Mouse (Mus musculus) adrenal gland, postnatal 14 days (tissue): ENCODE data around the gene Capn8. TPM values are rescaled to one million over a fixed set of nuclear protein-coding genes. Genes with fewer than 3 reads are reported as not detected.

Experiments used
- DNase-seq: peaks from one replicate; pipeline ENCODE4 v3.0.0; 2021; ENCODE audit warnings: mixed read lengths
- total RNA-seq: library from RNA; stranded (reverse); gene quantifications from 2 replicates; pipeline ENCODE4 v1.2.3, GENCODE M21; 2021

Capn8 gene
- total RNA-seq, 1 experiment from 2014 or later = 0.15 TPM

DNA sequence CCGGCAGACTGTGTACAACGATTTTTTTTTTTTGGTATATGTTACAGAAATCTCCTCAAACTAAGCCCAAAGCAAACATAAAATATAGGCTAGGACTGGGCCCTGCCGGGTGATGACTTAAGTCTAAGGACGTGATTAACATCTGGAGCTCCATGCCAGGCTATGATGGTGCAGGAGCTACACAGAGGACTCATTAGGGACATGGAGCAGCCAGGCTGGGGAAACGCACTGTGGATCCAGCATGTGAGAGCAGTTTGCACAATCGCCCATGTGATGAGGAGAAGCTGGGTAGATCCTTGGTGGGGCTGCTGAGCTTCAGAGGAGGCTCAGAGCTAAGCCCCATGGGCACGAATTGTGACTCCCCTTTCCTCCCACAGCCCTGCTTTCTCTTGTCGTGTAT, 14.0 kb upstream of the Capn8 start:
- no peak for DNase-seq

- DNase-seq = peak; percentile 73
These were observed 11.0 kb upstream of the Capn8 start for GRCm38 (mm10) chr1:182553649-182554375.

DNA sequence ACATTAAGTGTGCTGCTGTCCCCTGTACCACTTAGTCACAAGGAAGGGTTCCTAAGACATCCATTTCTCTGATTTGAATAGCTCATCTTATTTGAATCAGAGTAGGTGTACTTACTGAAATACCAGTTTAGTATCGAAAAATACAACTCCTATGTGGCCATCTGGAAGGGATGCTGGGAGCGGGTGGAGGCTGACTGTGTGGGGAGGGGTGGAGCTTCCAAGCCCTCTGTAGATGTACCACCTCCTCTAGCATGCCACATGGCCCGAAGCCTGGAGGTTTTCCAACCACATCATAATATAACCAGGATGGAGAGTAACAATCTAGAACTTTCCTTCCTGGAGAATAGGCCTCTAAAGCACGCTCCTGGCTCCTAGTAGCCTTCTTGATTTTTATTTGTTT, 6.5 kb upstream of the Capn8 start:
- DNase-seq = no peak

- DNase-seq = no peak
These were observed 5.3 kb upstream of the Capn8 start for GRCm38 (mm10) chr1:182559530-182559929.

DNA sequence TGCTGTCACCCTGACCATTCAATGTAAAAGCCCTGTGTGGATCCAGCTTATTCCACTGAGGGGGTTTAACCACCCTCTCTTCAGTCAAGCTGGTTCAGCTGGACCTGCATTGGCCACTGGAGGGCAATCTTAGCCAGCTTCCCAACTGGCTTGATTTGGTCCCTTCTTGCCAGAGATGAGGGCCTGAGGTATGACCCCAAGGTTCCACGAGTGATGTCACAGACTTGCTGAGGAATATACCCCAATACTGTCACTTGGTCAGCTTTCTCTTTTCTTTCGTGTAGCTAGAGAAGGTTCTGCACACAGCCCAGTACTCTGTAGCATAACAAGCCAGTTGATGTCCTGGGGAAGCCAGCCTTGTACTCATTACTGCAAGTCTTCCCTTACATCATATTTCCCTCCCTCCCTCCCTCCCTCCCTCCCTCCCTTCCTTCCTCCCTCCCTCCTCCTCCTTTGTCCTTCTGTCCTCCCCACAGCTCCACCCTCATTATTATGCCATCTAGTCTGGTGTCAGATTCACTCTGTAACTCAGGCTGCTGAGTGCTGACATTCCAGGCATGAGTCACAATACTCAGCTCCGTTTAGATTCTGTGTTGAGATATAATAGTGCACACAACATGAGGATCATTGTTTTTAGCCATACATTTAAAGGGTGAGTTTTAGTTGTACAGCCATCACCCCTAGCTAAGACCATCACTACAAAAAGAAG, 4.3 kb upstream of the Capn8 start:
- DNase-seq = peak; percentile 71

GRCm38 (mm10) chr1:182561945-182562514, 2.8 kb upstream of the Capn8 start:
- DNase-seq = no peak

DNA sequence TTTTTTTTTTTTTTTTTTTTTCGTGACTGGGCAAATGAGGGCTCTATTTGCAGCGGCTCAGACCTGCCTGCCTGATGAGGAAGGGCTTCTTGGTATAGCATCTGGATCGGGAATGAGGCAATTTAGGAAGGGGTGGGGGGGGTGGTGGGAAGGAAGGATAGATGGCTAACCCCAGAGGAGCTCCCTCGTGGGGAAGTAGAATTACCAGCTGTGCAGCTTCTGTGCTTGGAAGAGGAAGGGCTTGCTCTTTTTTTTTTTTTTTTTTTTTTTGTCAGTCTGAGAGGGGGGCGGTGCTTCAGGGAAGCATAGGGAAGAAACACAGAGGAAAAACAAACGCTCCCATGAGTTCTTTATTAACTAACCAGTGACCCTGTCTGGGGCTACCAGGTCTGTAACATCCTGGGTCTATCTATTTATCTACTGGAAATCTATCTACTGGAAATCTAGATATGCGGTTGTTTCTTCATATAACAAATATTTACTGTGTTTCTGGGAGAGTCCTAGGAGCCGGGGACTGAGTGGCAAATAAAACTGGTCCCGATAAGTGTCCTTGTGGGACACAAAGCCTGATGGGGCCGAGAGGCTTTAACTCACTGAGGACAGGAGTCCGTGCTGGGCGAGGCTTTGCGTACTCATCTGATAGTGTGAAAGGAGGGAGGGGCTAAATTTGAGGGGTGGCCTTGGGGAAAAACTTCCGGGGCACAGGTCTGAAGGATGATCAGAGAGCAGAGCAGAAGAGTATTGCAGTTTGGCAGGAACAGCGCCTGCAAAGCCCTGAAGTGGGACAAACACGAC, 2.0 kb upstream of the Capn8 start:
- DNase-seq = no peak

GRCm38 (mm10) chr1:182565351-182565835, 586 bp downstream of the Capn8 start:
- DNase-seq = peak; percentile 15

- DNase-seq = peak; percentile 55
These were observed 6.3 kb downstream of the Capn8 start for GRCm38 (mm10) chr1:182571148-182571547.

DNA sequence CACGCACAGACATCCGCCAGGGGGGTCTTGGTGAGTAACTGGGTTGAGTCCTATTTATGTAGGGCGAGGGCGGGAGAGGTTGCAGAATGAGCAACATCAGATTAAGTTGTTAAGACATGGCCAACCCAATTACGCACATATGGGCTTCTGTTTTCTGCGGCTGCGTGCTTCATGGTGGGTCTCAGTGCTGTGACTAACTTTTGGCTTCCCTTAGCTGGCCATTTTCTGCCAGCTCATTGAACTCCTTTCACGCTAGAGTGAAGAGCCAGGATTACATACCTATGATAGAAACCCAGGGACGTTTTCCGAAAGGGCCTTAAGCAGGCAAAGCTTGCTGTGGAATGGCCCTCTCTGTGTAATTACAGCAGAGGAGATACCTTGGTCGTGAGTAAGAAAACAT, 7.2 kb downstream of the Capn8 start:
- DNase-seq = no peak

- DNase-seq = no peak
These were observed 9.3 kb downstream of the Capn8 start for GRCm38 (mm10) chr1:182573856-182574665.

- no peak for DNase-seq
These were observed 9.9 kb downstream of the Capn8 start for GRCm38 (mm10) chr1:182574666-182575049.

DNA sequence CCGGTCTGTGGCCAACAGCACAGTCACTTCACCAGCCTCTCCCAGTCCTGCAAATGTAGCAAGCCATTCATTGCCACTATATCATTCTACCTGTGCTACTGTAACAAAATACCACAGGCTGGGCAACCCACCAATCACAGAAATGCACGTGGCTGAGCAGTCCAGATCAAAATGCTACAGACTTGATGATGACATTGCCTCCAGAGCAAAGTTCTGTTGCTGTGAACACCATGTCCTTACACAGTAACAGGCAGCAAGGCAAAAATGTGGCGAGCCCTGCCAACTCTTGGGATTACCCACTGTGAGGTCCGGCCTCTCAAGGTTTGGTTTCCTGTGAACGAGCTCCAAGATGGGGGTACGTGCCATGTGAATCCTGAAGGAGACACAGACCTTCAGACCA, 19.4 kb downstream of the Capn8 start:
- no peak for DNase-seq

GRCm38 (mm10) chr1:182585162-182585840, 20.5 kb downstream of the Capn8 start:
- DNase-seq = no peak

- no peak for DNase-seq
These were observed 22.9 kb downstream of the Capn8 start for GRCm38 (mm10) chr1:182587706-182588105.

- no peak for DNase-seq
These were observed 26.7 kb downstream of the Capn8 start for GRCm38 (mm10) chr1:182591491-182591890.

DNA sequence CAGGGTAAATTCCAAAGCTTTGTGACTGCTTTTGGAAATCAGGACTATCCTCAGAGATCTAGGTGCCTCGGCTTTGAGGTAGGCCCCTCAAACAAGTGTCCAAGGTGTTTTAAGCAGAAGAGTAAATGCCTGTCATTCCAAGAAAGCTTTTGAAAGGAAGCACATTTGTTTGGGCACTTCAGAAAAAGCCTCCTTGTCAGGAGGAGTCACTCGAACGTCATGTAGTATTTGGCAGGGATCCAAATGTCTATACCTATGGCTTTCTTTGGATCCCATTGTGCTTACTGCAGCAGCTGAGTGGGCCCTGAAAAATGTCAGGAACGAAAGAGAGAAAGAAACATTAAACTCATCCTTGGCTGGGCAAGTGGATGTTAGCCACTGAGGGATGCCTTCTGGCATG, 27.6 kb downstream of the Capn8 start:
- DNase-seq = no peak

DNA sequence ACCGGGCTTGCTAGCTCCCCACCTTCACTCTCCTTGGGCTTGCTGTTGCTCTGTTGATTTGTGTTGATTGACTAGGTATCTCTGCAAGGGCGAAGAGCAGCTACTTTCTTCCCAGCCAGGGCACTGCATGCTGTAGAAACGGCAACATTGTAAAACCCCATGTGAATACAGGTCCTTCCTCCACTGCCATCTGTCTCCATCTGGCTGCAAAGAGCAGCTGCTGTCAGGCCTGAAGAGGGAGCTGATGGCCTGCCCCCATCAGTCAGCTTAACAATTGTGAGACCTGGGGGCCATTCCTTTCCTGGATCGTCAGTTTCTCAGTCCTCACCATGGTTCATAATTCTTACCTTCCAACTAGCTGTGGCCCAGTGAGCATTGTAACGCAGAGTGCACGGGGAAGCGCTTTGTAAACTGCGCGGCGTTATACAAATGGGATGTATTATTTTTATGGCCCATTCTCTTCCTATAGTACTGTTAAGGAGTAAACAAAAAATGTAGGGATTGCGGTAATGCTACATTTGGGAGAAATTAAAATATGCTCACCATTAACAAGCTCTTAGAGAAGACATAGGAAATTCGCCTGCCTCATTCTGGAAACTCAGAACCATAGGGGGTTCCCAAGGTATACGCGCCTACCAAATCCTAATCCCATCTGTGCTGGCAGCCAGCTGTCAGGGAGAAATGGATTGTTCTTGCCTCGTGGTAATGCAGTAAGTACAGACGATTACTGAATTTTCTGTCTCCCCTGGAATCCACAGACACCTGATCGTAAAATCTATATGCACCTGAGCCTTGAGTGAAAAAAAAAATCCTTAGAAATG, 40.7 kb downstream of the Capn8 start:
- no peak for DNase-seq

- DNase-seq = no peak
These were observed 45.0 kb downstream of the Capn8 start for GRCm38 (mm10) chr1:182609701-182610335.

GRCm38 (mm10) chr1:182615465-182615864, 50.7 kb downstream of the Capn8 start:
- no peak for DNase-seq
